Mouse (Mus musculus) granulocyte monocyte progenitor cell, adult 5-6 weeks (primary cell): ENCODE data around the gene Prom1. TPM values are rescaled to one million over a fixed set of nuclear protein-coding genes. Genes with fewer than 3 reads are reported as not detected.
"Not testable (repeated sequence)": the region's sequence is repeated elsewhere in the genome, so short reads cannot be mapped to it uniquely, and the experiment has no call there.

Source experiments
- ATAC-seq: replicated peaks from 2 replicates; pipeline ENCODE4 v1.8.0; 2016; ENCODE audit warnings: mild to moderate bottlenecking, moderate TSS enrichment, inconsistent platforms; ENCODE audit not compliant: poor library complexity, severe bottlenecking
- total RNA-seq, 2 experiments: library from RNA; stranded (forward) in 1 of 2; stranded (reverse) in 1 of 2; fragments of 200-712, 200-1000 nt in 1 of 2; fragments of >200 nt in 1 of 2; fragmentation: Nextera tagmentation in 1 of 2; gene quantifications; 2 replicates each; pipeline ENCODE4 v1.2.3; 2014 to 2017

Gene Prom1
- total RNA-seq (2014; fragmentation: Nextera tagmentation) (12.7 and 17.1 TPM in 2 replicates), total RNA-seq (2017) (40.5 and 45.8 TPM in 2 replicates)

DNA sequence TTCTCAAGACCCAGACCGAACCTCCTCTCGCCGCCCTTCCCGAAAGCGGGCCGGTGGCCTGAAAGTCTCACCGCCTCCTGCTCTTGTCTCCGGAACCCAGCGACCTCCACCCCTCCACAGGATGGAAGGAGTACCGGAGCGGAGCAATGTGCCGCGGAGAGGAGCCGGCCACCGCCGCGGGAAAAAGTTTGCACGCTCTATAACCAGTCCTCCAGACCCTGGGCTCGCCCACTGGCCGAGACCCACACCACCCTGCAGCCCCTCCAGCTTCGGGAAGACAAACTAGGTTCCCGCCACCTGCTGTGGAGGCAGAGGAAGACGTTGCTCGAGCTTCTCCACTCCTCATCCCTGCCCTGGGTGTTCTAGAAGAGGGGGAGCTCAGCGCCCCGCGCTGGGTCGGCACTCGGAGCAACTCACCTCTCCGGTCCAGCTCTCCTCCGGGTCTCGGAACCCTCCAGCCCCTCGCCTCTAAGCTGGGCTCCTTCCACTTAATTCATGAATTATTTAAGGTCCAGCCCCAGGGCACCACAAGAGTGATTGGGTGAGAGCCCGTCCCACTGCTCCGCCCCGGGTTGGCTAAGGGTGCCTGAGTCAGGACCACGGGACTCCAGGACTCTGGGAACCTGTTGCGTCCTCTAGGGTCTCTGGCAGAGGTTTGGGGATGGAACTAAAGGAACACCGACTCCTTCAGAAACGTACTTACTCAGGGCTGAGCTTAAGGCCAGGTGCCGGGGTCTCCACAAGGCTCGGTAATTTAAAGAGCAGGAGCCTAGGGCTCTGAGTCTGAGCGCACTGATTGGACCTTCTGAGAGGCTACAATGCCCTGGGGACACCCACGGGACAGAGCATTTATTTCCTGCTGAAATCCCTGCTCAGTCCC lies at the start of gene Prom1:
Prom1 (minus strand) TSS at position 802 of the 880 bp plus-strand sequence.
- ATAC-seq: peak; percentile 35

DNA sequence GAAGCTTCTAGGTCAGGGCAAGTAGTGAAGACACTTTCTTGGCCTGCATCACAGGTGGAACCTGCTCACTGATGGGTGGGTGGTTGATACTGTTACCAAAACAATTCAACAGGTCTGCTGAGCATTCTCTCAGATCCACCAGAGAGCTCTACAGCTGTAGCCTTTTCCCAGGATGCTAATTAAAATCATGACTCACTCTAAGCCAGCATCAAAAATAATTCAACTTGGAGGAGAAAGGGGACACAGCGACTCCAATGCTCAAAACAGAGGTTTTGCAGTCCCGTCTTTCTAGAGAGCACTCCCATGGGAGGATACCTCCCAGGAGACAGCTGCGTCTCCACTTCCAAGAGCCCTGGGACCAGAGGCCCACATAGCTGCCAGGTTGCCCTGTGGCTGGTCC lies 45.9 kb upstream of the Prom1 start:
- ATAC-seq: no peak

DNA sequence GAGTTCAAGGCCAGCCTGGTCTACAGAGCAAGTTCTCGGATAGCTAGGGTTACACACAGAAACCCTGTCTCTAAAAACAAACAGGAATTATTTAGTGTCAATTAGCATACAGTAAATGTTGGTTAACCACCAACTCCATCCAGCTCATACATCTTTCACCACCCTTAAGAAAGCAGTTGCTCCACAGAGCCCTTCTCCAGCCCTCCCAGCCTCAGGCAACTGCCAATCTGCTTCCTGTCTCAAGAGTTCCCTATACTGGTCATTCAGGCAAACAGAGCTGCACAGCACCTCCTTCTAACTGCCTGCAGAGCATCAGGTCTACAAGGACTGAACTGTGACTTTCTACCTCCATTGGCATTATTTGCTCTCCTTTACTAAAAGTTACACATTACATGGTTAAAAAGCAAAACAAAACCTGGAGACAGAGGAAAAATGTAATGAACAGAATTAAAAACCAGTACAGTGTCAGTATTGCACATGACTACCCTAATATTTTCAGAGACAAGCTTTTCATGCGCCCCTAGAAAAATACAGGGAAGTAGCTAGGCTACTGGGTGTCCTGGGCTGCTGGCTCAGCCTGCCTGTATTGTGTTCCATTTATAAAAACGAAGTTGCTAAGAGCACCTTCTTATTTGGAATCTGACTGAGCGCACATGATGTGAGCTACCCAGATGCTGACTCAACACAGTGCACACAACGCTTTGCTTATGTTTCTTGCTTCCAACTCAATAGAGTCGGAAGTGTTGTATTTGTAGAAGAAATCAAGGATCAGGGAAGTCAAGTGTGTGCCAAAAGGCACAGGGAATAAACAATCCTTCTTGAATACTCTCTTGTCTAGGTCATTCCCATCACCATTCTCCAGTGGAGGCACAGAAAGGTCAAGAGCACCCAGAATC lies 44.9 kb upstream of the Prom1 start:
- peak; percentile 97 for ATAC-seq

DNA sequence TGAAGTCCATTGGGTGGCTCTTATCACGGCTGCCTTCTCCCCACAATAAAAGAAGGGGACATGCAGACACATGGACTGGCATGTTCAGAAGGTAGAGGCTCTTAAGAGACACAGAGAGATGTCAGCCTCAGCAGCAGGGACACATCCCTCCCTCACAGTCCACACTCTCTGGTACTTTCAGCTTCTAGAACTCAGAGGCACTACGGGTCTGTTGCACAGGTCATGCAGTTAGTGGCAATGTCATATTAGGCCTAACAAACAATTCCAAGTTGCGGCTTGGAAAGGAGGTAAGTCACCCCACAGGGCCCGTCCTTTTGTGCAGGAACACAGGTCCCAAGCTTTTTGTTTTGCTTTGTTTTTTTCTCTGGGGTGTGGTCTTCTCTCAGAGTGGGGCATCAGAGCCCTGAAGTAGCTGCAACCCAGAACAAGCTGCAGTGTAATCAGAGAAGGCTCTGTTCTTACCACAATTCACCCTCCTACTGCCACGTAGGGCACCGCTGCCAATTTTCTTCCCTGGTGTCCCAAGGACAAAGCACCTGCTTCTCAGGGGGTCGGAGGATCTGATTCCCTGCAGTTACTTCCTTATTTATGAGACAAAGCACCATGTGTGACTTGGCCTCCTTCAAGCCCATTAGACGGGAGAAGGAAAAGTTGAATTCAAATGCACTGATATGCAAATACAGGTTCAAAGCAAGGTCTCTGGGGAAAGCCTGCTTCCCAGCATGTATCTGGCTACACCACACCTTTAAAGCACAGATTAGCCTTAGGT lies 41.8 kb upstream of the Prom1 start:
- peak; percentile 16; the same call in 1 of the 2 replicates for ATAC-seq

DNA sequence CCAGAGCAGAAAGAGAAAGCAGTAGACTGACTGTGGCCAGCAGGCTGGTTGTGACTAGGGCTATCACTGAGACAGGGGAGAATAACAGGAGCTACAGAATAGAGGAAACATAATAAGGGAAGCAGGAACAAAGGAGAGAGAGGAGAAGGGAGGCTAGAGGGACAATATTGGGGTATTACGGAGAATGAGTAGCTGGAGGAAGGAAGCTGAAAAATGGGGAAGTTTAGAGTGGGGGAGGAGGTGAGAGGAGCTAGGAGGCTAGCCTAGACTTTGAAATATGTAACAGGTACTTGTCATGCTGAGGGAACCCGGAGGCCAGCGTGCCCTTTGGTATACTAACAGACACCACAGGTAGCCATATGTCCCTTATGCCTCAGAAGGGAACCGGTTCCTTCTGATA lies 25.7 kb upstream of the Prom1 start:
- peak; percentile 96 for ATAC-seq

DNA sequence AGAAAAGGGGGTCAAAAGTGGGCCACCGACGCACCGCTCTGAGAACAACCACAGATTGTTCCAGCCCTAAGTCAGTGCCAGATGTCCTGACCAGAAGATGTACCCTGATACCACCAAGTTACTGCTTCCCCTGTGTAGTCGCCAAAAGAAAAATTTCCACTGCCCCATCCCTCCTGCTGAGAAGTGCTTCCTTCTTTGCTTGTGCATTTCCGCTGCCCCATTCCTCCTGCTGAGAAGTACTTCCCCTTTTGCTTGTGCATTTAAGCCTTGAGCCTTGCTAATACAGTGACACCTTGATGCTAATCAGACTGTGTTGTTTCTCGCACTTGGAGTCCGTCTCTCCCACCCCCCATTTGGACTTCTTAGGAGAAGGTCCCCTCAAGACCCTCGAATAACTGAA lies 24.7 kb upstream of the Prom1 start:
- not testable (repeated sequence) for ATAC-seq

DNA sequence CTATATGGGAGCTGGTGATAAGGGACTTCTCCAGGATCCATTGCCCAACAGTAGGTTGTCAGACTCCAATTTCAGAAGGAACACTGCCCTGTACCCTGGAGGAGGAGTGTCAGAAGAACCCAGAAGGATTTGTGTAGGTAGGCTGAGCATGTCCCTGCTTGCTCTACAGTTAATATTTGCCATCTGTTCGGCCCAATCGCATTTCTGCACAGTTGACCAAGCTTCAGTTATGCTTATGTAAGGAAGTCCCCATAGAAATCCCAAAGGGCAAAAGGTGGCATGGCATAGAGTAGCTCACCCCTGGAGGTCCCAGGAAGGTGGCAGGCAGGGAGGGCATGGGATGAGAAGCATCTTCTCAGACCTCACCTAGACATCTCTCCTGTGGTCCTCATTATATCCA lies 19.6 kb upstream of the Prom1 start:
- ATAC-seq: no peak

DNA sequence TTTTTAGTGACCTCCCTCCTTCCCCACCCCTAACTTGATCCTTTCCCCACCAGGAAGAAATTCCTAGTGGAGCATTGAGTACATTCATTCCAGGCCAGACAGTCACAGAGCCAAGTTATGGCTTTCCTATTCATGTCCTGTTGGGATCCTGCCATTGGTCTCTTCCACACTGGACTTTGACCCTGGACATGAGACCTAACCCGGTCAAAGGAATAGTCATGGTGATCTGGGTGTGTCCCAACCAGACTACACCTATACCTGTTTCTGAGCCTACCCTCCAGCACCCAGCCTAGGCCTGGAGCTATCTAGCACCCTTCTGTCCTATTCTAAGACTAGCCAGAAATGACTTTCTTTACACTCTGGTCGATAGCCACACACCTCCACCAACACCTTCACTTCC lies 11.3 kb upstream of the Prom1 start:
- no peak for ATAC-seq

DNA sequence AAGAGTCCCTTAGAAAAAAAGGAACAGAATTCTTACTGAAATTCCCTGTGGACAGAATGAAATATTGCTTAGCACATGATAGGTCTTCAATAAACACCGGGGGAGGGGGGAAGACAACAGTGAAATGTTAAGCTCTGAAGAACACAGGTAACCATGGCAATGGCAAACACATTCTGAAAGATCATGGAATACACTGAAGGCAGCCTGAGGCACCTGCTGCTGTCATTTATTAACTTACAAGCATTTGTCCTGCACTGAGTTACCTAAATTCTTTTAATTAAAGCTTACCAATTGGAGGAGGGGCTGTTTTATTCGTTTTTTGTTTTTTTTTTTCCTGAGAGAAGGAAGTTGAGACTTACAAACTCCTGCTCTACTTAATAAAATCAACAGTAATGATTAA lies 7.3 kb upstream of the Prom1 start:
- no peak for ATAC-seq

DNA sequence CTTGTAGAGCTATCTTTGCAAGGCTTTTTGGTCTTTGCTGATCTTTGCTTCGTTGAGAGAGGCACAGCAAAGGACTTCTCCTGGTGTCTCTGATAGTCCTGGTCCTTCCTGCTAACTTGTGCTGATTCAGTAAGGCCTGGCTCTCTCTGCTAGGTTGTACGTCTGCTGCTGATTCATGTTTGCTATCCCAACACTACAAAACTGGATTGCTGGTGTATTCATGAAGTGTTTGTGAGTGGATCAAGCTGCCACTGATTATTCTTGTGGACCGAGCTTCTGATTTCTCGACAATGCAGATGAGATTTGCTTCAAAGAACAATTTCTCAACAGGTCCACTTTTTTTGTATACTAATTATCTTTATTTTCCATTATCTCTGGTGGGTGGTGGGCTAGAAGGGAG lies 6.3 kb upstream of the Prom1 start:
- ATAC-seq: no peak

DNA sequence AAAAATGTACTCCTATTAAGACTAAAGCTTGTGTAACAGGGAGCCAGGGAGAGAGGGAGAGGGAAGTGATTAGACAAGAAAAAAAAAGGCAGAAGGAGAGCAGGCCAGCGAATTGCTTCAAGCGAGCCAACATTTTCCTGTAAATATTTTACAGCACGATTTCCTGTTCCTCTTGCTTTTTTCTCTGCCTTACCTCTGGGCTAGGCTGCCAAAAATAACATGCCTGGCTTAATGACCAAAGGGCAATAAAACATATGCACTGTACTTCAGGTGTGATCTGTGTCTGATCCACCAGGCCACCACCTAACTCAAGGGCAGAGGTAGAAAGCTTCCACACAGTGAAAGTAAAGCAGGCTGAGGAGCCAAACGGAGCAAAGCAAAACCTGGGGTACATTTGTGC lies 3.4 kb upstream of the Prom1 start:
- ATAC-seq: no peak

DNA sequence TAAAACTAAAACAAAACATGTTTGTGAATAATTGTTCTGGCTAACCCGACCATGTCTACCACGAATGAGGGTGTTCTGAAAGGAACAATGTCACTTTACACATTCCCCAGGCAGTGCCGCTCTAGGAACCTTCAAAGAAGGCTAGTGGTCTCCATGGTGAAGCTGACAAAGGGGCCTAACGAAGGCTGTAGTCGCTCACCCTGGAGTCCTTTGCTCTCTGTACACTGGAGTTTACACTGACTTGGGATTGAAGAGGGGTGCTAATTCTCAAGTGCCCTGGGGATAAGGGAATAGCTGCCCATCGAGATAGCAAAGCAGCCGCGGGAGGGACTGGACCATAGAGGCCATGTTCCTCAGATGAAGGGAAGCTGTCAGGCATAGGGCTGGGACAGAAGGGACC lies 2.9 kb upstream of the Prom1 start:
- ATAC-seq: no peak

DNA sequence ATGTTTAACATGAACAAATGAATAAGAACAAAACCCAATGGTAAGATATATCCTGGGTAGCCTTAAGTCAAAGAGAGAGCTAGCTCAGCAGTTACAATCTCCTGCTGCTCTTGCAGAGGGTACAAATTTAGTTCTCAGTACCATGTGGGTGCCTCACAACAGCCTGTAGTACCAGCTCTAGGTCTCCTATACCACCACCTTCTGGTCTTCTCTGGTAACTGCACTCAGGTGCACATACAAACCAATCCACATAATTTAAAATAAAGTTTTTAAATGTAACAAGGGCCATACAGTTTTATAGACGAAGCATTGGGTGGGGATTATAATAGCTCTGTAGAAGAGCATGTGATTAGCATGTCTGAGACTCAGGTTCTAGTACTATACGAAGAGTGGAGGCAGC lies 2.3 kb upstream of the Prom1 start:
- ATAC-seq: peak; percentile 52

DNA sequence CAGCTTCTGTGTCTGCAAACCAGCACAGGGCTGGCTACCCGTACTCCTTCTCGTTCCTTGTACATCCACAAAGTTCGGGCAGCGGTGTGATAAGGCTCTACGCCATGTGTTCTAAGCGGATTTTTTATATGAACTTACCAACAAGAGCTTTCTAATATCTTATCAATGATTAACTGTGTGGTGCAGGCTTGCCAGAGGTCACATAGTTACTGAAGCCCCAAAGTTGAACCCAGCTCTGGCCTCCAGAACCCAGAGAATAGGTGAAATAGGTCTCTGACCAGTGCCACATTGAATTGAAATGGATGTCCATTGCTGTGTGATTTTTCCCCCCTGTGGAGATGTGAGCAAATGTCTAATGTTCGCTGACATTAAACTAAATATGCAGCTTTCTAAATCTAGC lies 1.3 kb upstream of the Prom1 start:
- no peak for ATAC-seq

DNA sequence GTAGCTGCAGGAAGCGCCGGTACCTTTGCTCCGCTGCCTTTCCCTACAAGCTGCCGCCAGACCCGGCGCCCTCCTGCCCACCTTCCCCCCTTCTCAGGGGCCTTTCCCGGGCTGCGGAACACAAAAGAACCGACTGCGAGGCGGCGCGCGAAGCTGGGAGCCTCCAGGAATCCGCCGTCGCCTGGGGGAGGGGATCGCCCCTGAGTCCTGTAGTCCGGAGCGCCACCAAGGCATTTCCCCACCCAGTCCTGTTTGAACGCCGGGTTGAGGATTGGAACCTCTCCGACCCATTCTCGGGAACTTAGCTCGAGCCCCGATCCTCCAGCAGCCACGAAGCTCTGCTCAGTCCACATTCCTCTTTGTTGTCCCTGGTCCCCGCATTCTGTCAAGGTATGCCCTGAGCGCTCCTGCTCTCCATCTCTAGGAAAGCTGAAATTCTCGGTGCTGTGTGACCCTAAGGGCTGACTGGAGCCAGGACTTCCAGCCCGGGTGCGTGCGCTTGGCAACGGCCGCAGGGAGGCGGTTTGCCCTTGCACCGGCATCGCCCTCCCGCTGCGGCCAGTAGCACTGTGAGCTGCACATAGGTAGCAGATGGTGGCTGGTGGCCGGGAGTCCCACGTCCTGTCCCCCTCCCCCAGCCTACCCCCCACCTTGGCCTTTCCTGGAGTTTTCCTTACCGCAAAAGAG lies 1.1 kb downstream of the Prom1 start:
- ATAC-seq: peak; percentile 60

DNA sequence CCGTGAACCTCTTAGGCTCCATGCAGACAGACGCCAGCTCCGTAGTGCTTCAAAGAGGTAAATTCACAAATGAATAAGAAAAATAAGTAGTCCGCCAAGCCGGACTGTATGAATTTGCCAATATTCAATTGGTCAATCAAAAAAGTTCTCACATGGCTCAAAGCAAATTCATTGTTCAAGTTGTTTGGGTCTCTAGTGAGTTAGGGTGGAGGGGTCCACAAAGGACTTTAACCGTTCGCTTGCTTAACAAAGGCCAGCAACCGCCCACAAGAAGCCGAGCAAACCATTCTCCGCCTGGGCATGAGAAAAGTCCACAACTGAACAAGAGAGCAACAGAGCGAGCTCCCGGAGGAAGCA lies 1.7 kb downstream of the Prom1 start:
- no peak for ATAC-seq

DNA sequence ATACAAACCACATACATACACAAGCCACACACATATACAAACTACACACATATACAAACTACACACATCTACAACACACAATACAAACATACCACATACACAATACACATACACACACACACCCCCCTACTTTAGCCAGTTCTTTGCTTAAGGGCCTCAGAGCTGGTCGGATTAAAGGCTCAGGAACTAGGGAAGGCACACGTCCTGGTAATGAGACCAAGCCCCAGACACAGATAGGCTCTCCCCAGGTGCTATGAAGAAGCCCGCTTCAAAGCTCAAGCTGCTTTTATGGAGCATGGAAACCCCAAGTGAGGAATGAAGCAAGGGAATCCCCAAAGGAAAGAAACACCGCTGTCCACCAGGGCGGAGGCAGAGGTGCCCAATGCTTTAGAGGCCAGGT lies 4.8 kb downstream of the Prom1 start:
- ATAC-seq: no peak

DNA sequence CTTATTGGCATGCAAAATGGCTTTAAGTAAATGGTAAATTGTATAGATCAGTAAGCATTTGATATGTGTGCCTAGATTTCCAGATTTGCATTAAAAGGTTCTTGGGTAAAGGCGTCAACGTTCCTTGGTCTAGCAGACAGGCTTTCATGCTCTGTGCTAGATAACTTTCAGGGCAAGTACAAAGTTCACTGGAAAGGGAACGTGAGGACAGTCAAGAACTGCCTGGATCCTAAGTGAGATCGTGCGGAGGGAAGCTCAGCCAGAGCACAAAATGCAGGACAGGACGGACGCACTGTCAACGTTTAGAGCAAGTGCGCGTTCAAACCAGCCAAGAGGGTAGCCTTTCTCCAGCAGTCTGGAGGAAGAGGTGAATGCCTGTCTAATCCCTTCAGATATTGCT lies 5.7 kb downstream of the Prom1 start:
- no peak for ATAC-seq

DNA sequence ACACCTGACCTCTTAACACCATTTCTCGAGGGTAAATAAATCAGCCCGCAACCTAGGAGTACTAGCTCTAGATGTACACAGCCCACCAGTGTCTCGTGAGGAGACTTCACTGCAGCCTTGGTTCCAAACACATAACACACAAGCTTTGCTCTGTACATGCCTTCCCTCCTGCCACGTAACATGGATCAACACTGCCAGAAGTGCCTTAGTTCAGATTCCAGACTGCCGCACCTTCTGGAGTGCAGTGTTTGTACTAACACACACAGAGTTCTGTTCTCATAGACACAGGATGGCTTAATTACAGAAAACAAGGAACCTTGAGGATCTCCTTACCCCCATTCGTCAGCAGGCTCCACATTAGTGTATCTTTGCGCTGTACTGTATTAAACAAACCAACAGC lies 6.1 kb downstream of the Prom1 start:
- no peak for ATAC-seq

DNA sequence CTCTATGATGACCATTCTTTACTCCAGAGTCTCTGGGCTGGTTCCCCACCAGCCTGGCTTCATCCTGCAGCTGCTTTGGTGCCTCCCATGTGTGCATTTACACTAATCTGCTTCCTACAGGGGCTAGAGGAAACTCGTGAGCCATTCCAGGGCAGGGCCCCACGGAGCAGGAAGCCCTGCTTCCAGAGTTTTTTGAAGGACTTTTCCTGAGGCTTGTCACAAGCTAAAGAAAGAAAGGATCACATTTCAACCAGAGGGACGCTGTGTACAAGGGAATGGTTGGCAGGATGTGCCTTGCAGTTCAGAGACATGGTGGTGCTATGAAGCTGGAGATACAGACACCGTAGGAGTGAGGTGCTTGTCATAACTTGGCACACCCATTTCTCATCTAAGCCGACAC lies 14.8 kb downstream of the Prom1 start:
- ATAC-seq: no peak
